28 mouse cellular contexts compared by ENCODE assay signal in genomic region chr7:106907676-106908075, GRCm38 (mm10). TPM values are rescaled to one million over a fixed set of nuclear protein-coding genes. Genes with fewer than 3 reads are reported as not detected.
"Had no signal": no experiment of that assay in that cellular context is flagged by ENCODE, and none has a peak within 500 bp of the region (broad histone marks: within the 10 kb centered on the region; RNA-seq: fewer than 3 reads in every experiment).

Gene Olfr1532-ps1 (plus strand): TSS chr7:106908001.

- H3K4me2 ChIP-seq: liver, embryonic 15.5 days; lung, embryonic 15.5 days; midbrain, embryonic 12.5 days; neural tube, embryonic 13.5 days; neural tube, embryonic 15.5 days; stomach, embryonic 15.5 days had no signal

- H3K27ac ChIP-seq: liver, embryonic 15.5 days; lung, embryonic 15.5 days; macrophage; midbrain, embryonic 10.5 days; midbrain, embryonic 12.5 days; neural tube, embryonic 13.5 days; neural tube, embryonic 15.5 days; stomach, embryonic 15.5 days had no signal

- H3K4me1 ChIP-seq: liver, embryonic 15.5 days; lung, embryonic 15.5 days; midbrain, embryonic 10.5 days; midbrain, embryonic 12.5 days; neural tube, embryonic 13.5 days; neural tube, embryonic 15.5 days; stomach, embryonic 15.5 days had no signal

- DNase-seq: liver, postnatal 0 days; lung, adult 2 months; lung, postnatal 14 days; lung, postnatal 36 days; midbrain, embryonic 14.5 days; right cerebral cortex, adult 18-20 months; right cerebral cortex, postnatal 25 days; right cerebral cortex, postnatal 4 days; thymus, adult 18-20 months; thymus, postnatal 14 days; thymus, postnatal 36 days had no signal

- ATAC-seq: liver, postnatal 0 days; lung, postnatal 0 days; midbrain, embryonic 16.5 days had no signal

- H3K36me3 ChIP-seq: liver, embryonic 15.5 days; lung, embryonic 15.5 days; midbrain, embryonic 10.5 days; midbrain, embryonic 12.5 days; neural tube, embryonic 13.5 days; neural tube, embryonic 15.5 days; stomach, embryonic 15.5 days had no signal

- H3K9me3 ChIP-seq: liver, embryonic 15.5 days; lung, embryonic 15.5 days; midbrain, embryonic 10.5 days; midbrain, embryonic 12.5 days; neural tube, embryonic 13.5 days; neural tube, embryonic 15.5 days; stomach, embryonic 15.5 days had no signal

- H3K9ac ChIP-seq: liver, embryonic 15.5 days; liver, postnatal 0 days; lung, embryonic 15.5 days; midbrain, embryonic 12.5 days; neural tube, embryonic 13.5 days; neural tube, embryonic 15.5 days; stomach, embryonic 15.5 days had no signal

- H3K27me3 ChIP-seq: liver, embryonic 15.5 days; lung, embryonic 15.5 days; midbrain, embryonic 12.5 days; neural tube, embryonic 13.5 days; neural tube, embryonic 15.5 days; stomach, embryonic 15.5 days had no signal

- H3K4me3 ChIP-seq: liver, embryonic 15.5 days; lung, embryonic 15.5 days; midbrain, embryonic 10.5 days; midbrain, embryonic 12.5 days; myocyte; neural tube, embryonic 13.5 days; neural tube, embryonic 15.5 days; stomach, embryonic 15.5 days had no signal

RNA-seq across cellular contexts. Expression of gene Olfr1532-ps1, which starts in this region (rescaled TPM):
- total RNA-seq: megakaryocyte, adult 5-6 weeks; megakaryocyte-erythroid progenitor cell, adult 5-6 weeks had no signal
- polyA plus RNA-seq: liver, embryonic 15.5 days; liver, postnatal 0 days; lung, adult 2 months; lung, embryonic 15.5 days; lung, postnatal 0 days; macrophage; midbrain, embryonic 10.5 days; midbrain, embryonic 12.5 days; midbrain, embryonic 14.5 days; midbrain, embryonic 16.5 days; myocyte; neural tube, embryonic 11.5 days; neural tube, embryonic 13.5 days; neural tube, embryonic 15.5 days; small intestine, adult 2 months; spleen, adult 2 months; stomach, embryonic 15.5 days; thymus, postnatal 0 days had no signal
